Mouse (Mus musculus): ENCODE measurements around the gene Gabbr2. TPM values are rescaled to one million over a fixed set of nuclear protein-coding genes. Genes with fewer than 3 reads are reported as not detected.

Gene Gabbr2
- polyA plus RNA-seq, 1 experiment from 2014 or later = 1.3 TPM

- Histone ChIP-seq H3K36me3 (0 out of 2 replicates have a peak, but pooled peaks cover 4% of the 10 kb centered on the region), H3K9me3 (replicated peaks) (no peaks in the 10 kb centered on the region), H3K4me3 (no peak overlapping the region), H3K9ac (no peak overlapping the region), H3K4me2 (replicated peaks) (no peak overlapping the region), H3K4me1 (peaks cover 14% of the 10 kb centered on the region), H3K27ac (no peak overlapping the region), H3K27me3 (no peaks in the 10 kb centered on the region)
- WGBS = 77% methylated on average over 11 of the region's 11 CpGs
- ATAC-seq (ENCODE audit: low FRiP score) = no peak
Observed at GRCm38 (mm10) chr4:46668620-46669019, 323.1 kb downstream of the Gabbr2 start.

GRCm38 (mm10) chr4:46666420-46666819 is 325.3 kb downstream of the Gabbr2 start:
- 65% methylated on average over 5 of the region's 5 CpGs for WGBS

GRCm38 (mm10) chr4:46665371-46665774 is 326.3 kb downstream of the Gabbr2 start:
- Histone ChIP-seq H3K4me2 (replicated peaks) (peak overlapping the region; percentile 58; the same call in 1 of the 2 replicates), H3K4me3 (no peak overlapping the region), H3K4me1 (peaks cover 19% of the 10 kb centered on the region), H3K36me3 (no peaks in the 10 kb centered on the region), H3K27ac (0 out of 2 replicates have a peak overlapping the region, but pooled peaks have one; percentile 48), H3K27me3 (no peaks in the 10 kb centered on the region), H3K9me3 (replicated peaks) (no peaks in the 10 kb centered on the region), H3K9ac (no peak overlapping the region)
- no peak for ATAC-seq (ENCODE audit: low FRiP score)
- 0% methylated on average over 6 of the region's 8 CpGs for WGBS

More at GRCm38 (mm10) chr4:46666420-46666819, 325.3 kb downstream of the Gabbr2 start:
- Histone ChIP-seq H3K36me3 (no peaks in the 10 kb centered on the region), H3K4me3 (no peak overlapping the region), H3K27me3 (no peaks in the 10 kb centered on the region), H3K9ac (no peak overlapping the region), H3K4me1 (peaks cover 19% of the 10 kb centered on the region), H3K27ac (no peak overlapping the region), H3K9me3 (replicated peaks) (no peaks in the 10 kb centered on the region), H3K4me2 (replicated peaks) (no peak overlapping the region)
- no peak for ATAC-seq (ENCODE audit: low FRiP score)

GRCm38 (mm10) chr4:46664123-46665009 is 327.3 kb downstream of the Gabbr2 start:
- peaks cover 19% of the 10 kb centered on the region for H3K4me1 ChIP-seq
- peak; percentile 88 for ATAC-seq (ENCODE audit: low FRiP score)
- WGBS = 1% methylated on average over 34 of the region's 34 CpGs

GRCm38 (mm10) chr4:46661433-46661832 is 330.2 kb downstream of the Gabbr2 start:
- Histone ChIP-seq H3K9ac (no peak overlapping the region), H3K4me2 (replicated peaks) (no peak overlapping the region), H3K27ac (no peak overlapping the region), H3K4me3 (no peak overlapping the region), H3K9me3 (replicated peaks) (no peaks in the 10 kb centered on the region), H3K4me1 (peaks cover 19% of the 10 kb centered on the region), H3K36me3 (no peaks in the 10 kb centered on the region), H3K27me3 (peaks cover 4% of the 10 kb centered on the region; the same call in 1 of the 2 replicates)
- WGBS = 77% methylated on average over 9 of the region's 9 CpGs
- no peak for ATAC-seq (ENCODE audit: low FRiP score)

More at GRCm38 (mm10) chr4:46664123-46665009, 327.3 kb downstream of the Gabbr2 start:
- Histone ChIP-seq H3K4me2 (replicated peaks) (peak overlapping the region; percentile 58), H3K27me3 (peaks cover 4% of the 10 kb centered on the region; the same call in 1 of the 2 replicates), H3K36me3 (no peaks in the 10 kb centered on the region), H3K9me3 (replicated peaks) (no peaks in the 10 kb centered on the region), H3K27ac (peak overlapping the region; percentile 86), H3K9ac (peak overlapping the region; percentile 56), H3K4me3 (peak overlapping the region; percentile 35)

GRCm38 (mm10) chr4:46658946-46659345 is 332.7 kb downstream of the Gabbr2 start:
- Histone ChIP-seq H3K36me3 (no peaks in the 10 kb centered on the region), H3K27me3 (peaks cover 4% of the 10 kb centered on the region), H3K4me1 (peaks cover 9% of the 10 kb centered on the region), H3K4me2 (replicated peaks) (no peak overlapping the region), H3K9me3 (replicated peaks) (no peaks in the 10 kb centered on the region), H3K4me3 (no peak overlapping the region), H3K27ac (no peak overlapping the region), H3K9ac (no peak overlapping the region)
- ATAC-seq (ENCODE audit: low FRiP score) = no peak
- 71% methylated on average over 5 of the region's 5 CpGs for WGBS

GRCm38 (mm10) chr4:46657116-46657515 is 334.6 kb downstream of the Gabbr2 start:
- ATAC-seq (ENCODE audit: low FRiP score) = no peak
- no peaks in the 10 kb centered on the region for H3K4me1 ChIP-seq
- no peak overlapping the region for H3K27ac ChIP-seq
- no peak overlapping the region for H3K4me2 ChIP-seq (replicated peaks)
- no peaks in the 10 kb centered on the region for H3K36me3 ChIP-seq
- 14% methylated on average over 5 of the region's 5 CpGs for WGBS
- no peak overlapping the region for H3K9ac ChIP-seq
- peaks cover 10% of the 10 kb centered on the region for H3K27me3 ChIP-seq
- H3K9me3 ChIP-seq (replicated peaks) = no peaks in the 10 kb centered on the region
- H3K4me3 ChIP-seq = no peak overlapping the region

- Histone ChIP-seq H3K9ac (no peak overlapping the region), H3K4me1 (0 out of 2 replicates have a peak, but pooled peaks cover under 1% of the 10 kb centered on the region), H3K4me2 (replicated peaks) (no peak overlapping the region), H3K9me3 (replicated peaks) (no peaks in the 10 kb centered on the region), H3K27ac (no peak overlapping the region), H3K27me3 (peaks cover 20% of the 10 kb centered on the region), H3K4me3 (no peak overlapping the region), H3K36me3 (no peaks in the 10 kb centered on the region)
- WGBS = 68% methylated on average over 2 of the region's 2 CpGs
- no peak for ATAC-seq (ENCODE audit: low FRiP score)
Observed at GRCm38 (mm10) chr4:46655956-46656355, 335.7 kb downstream of the Gabbr2 start.

- H3K9me3 ChIP-seq (replicated peaks) = no peaks in the 10 kb centered on the region
- H3K9ac ChIP-seq = no peak overlapping the region
- H3K36me3 ChIP-seq = no peaks in the 10 kb centered on the region
- H3K4me3 ChIP-seq = no peak overlapping the region
- no peak for ATAC-seq (ENCODE audit: low FRiP score)
- peaks cover 22% of the 10 kb centered on the region for H3K27me3 ChIP-seq
- H3K27ac ChIP-seq = no peak overlapping the region
- no peak overlapping the region for H3K4me2 ChIP-seq (replicated peaks)
- 0 out of 2 replicates have a peak, but pooled peaks cover 5% of the 10 kb centered on the region for H3K4me1 ChIP-seq
- WGBS = 50% methylated on average over 1 of the region's 1 CpGs
Observed at GRCm38 (mm10) chr4:46655298-46655697, 336.4 kb downstream of the Gabbr2 start.

GRCm38 (mm10) chr4:46650086-46650753 is 341.5 kb downstream of the Gabbr2 start, which contains the start of gene Tbc1d2:
Gene Tbc1d2 (minus strand): TSS chr4:46650209.
- WGBS = under 1% methylated on average over 69 of the region's 69 CpGs
- Histone ChIP-seq H3K4me1 (peaks cover 11% of the 10 kb centered on the region), H3K9ac (peak within 1 kb of the TSS; percentile 56), H3K9me3 (replicated peaks) (no peaks in the 10 kb centered on the region), H3K4me2 (replicated peaks) (peak within 1 kb of the TSS; percentile 71), H3K27ac (peak within 1 kb of the TSS; percentile 77), H3K27me3 (peaks cover 39% of the 10 kb centered on the region), H3K36me3 (no peaks in the 10 kb centered on the region), H3K4me3 (peak within 1 kb of the TSS; percentile 67)
- ATAC-seq (ENCODE audit: low FRiP score) = peak; percentile 96

GRCm38 (mm10) chr4:46649161-46649560 is 342.5 kb downstream of the Gabbr2 start:
- peak overlapping the region; percentile 71 for H3K4me2 ChIP-seq (replicated peaks)
- H3K27me3 ChIP-seq = peaks cover 39% of the 10 kb centered on the region
- H3K4me3 ChIP-seq = peak overlapping the region; percentile 67
- no peak overlapping the region for H3K27ac ChIP-seq
- no peak for ATAC-seq (ENCODE audit: low FRiP score)
- peaks cover 11% of the 10 kb centered on the region for H3K4me1 ChIP-seq
- 58% methylated on average over 4 of the region's 4 CpGs for WGBS
- H3K9ac ChIP-seq = 0 out of 2 replicates have a peak overlapping the region, but pooled peaks have one; percentile 56
- no peaks in the 10 kb centered on the region for H3K9me3 ChIP-seq (replicated peaks)
- H3K36me3 ChIP-seq = no peaks in the 10 kb centered on the region

GRCm38 (mm10) chr4:46643676-46644112 is 348.0 kb downstream of the Gabbr2 start:
- H3K36me3 ChIP-seq = no peaks in the 10 kb centered on the region
- H3K9me3 ChIP-seq (replicated peaks) = no peaks in the 10 kb centered on the region
- WGBS = 88% methylated on average over 8 of the region's 8 CpGs
- ATAC-seq (ENCODE audit: low FRiP score) = no peak
- no peak overlapping the region for H3K4me2 ChIP-seq (replicated peaks)
- H3K27me3 ChIP-seq = peaks cover 11% of the 10 kb centered on the region
- no peaks in the 10 kb centered on the region; the same call in 1 of the 2 replicates for H3K4me1 ChIP-seq
- H3K4me3 ChIP-seq = no peak overlapping the region
- H3K27ac ChIP-seq = no peak overlapping the region
- H3K9ac ChIP-seq = no peak overlapping the region

All from hindbrain, embryonic 12.5 days (tissue).